Mouse (Mus musculus) C2C12 (cell line): ENCODE data around the gene Klf11. TPM values are rescaled to one million over a fixed set of nuclear protein-coding genes. Genes with fewer than 3 reads are reported as not detected.

Experiments used
- H3K27me3 ChIP-seq: one replicate; pipeline ENCODE4 v1.6.1; 2011; ENCODE audit not compliant: control insufficient read depth, insufficient read depth, insufficient read length
- H3K36me3 ChIP-seq: one replicate; pipeline ENCODE4 v1.6.1; 2011; ENCODE audit not compliant: control insufficient read depth, insufficient read depth
- H3K4me3 ChIP-seq: one replicate; pipeline ENCODE4 v1.5.1; 2011; ENCODE audit warnings: mild to moderate bottlenecking, control low read depth; ENCODE audit not compliant: poor library complexity, insufficient read depth, severe bottlenecking
- H3K79me2 ChIP-seq: one replicate; pipeline ENCODE4 v1.6.1; 2011; ENCODE audit not compliant: control insufficient read depth, insufficient read depth
- H3K79me3 ChIP-seq: one replicate; pipeline ENCODE4 v1.6.1; 2011; ENCODE audit warnings: low read depth, control low read depth
- H3ac ChIP-seq: one replicate; pipeline ENCODE3; 2011; ENCODE audit warnings: low read depth; ENCODE audit not compliant: control insufficient read depth, insufficient read length
- CEBPB ChIP-seq: IDR thresholded peaks from one replicate; pipeline ENCODE4 v1.6.1; 2011; ENCODE audit warnings: low read depth, mild to moderate bottlenecking, control low read depth, moderate library complexity
- CTCF ChIP-seq: IDR thresholded peaks from one replicate; pipeline ENCODE4 v1.5.1; 2011; ENCODE audit not compliant: control insufficient read depth, insufficient read depth, insufficient read length
- FOSL1 ChIP-seq: IDR thresholded peaks from one replicate; pipeline ENCODE4 v1.8.0; 2011; ENCODE audit warnings: mild to moderate bottlenecking, low read length; ENCODE audit not compliant: poor library complexity, insufficient read depth, severe bottlenecking
- MAX ChIP-seq: IDR thresholded peaks from one replicate; pipeline ENCODE4 v1.6.1; 2011; ENCODE audit warnings: mild to moderate bottlenecking, control low read depth
- MYOD1 ChIP-seq: IDR thresholded peaks from one replicate; pipeline ENCODE4 v1.6.1; 2011; ENCODE audit warnings: low read depth; ENCODE audit not compliant: control insufficient read depth, insufficient read length
- MYOG ChIP-seq: IDR thresholded peaks from one replicate; pipeline ENCODE4 v1.6.1; 2011; ENCODE audit not compliant: control insufficient read depth, insufficient read length; ENCODE audit errors: extremely low read depth
- USF1 ChIP-seq: IDR thresholded peaks from one replicate; pipeline ENCODE4 v1.6.1; 2011; ENCODE audit warnings: low read depth, mild to moderate bottlenecking, control low read depth, moderate library complexity
- polyA plus RNA-seq: library from polyadenylated mRNA; unstranded; fragments of >200 nt; fragmentation: generic; extraction: Trizol; gene quantifications from one replicate; pipeline ENCODE4 v1.2.1, GENCODE M21; 2012; ENCODE audit warnings: missing spikeins

Gene Klf11
- polyA plus RNA-seq, 1 experiment, result 3.9 TPM

GRCm38 (mm10) chr12:24680492-24681285 is 29.6 kb downstream of the Klf11 start:
- H3K79me2 ChIP-seq, result no peaks in the 10 kb centered on the region
- H3K27me3 ChIP-seq, result peaks cover 7% of the 10 kb centered on the region
- H3K4me3 ChIP-seq, result peak overlapping the region; percentile 11
- peak overlapping the region; percentile 57 for H3ac ChIP-seq
- H3K79me3 ChIP-seq, result no peaks in the 10 kb centered on the region
- TF ChIP-seq CTCF (peak; percentile 20), MYOD1 (no peak)
- no peaks in the 10 kb centered on the region for H3K36me3 ChIP-seq

GRCm38 (mm10) chr12:24681286-24682023 is 30.4 kb downstream of the Klf11 start, which contains the start of gene Cys1:
Cys1 (minus strand) TSS chr12:24681813.
- TF ChIP-seq MYOD1 (no peak), FOSL1 (no peak), CTCF (no peak), MAX (no peak), CEBPB (no peak), MYOG (no peak), USF1 (no peak)
- Histone ChIP-seq H3K4me3 (peak within 1 kb of the TSS; percentile 11), H3K27me3 (peaks cover 13% of the 10 kb centered on the region)

GRCm38 (mm10) chr12:24682563-24682962 is 31.5 kb downstream of the Klf11 start:
- peaks cover 13% of the 10 kb centered on the region for H3K27me3 ChIP-seq
- no peaks in the 10 kb centered on the region for H3K79me2 ChIP-seq
- no peaks in the 10 kb centered on the region for H3K36me3 ChIP-seq
- TF ChIP-seq FOSL1 (no peak), CTCF (no peak), USF1 (no peak), MYOD1 (no peak), CEBPB (no peak), MYOG (no peak), MAX (no peak)
- no peaks in the 10 kb centered on the region for H3K79me3 ChIP-seq
- no peak overlapping the region for H3ac ChIP-seq
- no peak overlapping the region for H3K4me3 ChIP-seq

More at GRCm38 (mm10) chr12:24681286-24682023, 30.4 kb downstream of the Klf11 start, which contains the start of gene Cys1:
- Histone ChIP-seq H3K36me3 (no peaks in the 10 kb centered on the region), H3K79me2 (no peaks in the 10 kb centered on the region), H3ac (peak within 1 kb of the TSS; percentile 57), H3K79me3 (no peaks in the 10 kb centered on the region)

- Histone ChIP-seq H3K27me3 (peaks cover 13% of the 10 kb centered on the region), H3K79me3 (no peaks in the 10 kb centered on the region), H3K79me2 (no peaks in the 10 kb centered on the region), H3K36me3 (no peaks in the 10 kb centered on the region), H3K4me3 (no peak overlapping the region), H3ac (no peak overlapping the region)
- TF ChIP-seq MYOG (no peak), MAX (no peak), MYOD1 (no peak), FOSL1 (no peak)
These were observed 32.4 kb downstream of the Klf11 start for GRCm38 (mm10) chr12:24683461-24683860.

DNA sequence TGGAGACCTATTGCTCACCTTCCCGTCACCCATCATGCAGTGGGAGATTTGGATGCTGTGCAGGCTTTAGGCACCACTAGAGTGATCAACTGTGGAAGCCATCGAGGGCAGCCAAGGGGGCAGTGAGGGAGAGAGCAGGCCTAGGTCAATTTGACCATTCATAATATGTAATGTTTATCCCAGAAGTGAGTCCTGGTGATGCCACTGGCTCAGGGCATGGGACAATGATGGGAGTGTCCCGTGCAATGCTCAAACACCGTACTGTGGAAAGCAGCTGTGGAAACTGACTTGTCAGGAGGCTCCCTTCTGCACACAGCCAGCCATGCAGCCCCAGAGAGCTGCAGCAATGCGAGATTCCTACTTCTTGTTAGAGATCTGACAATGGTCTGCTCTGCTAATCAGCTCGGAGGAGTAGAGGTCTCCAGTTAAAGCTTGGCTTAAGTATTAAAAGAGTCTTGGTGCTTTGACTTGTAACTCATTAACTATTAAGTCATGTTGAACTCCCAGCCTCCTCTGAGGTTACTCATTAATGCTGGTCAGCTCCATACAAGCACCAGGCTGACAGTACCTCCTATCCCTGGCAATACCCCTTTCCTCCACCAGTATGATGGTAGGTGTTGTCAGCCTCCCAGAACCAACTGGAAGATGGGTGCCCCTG is 35.1 kb downstream of the Klf11 start:
- no peaks in the 10 kb centered on the region for H3K79me2 ChIP-seq
- no peak for TF ChIP-seq MYOD1
- no peak for TF ChIP-seq CTCF
- TF ChIP-seq CEBPB, result no peak
- TF ChIP-seq FOSL1, result no peak
- TF ChIP-seq USF1, result no peak
- TF ChIP-seq MAX, result no peak
- no peak for TF ChIP-seq MYOG
- H3K79me3 ChIP-seq, result no peaks in the 10 kb centered on the region
- peaks cover 12% of the 10 kb centered on the region for H3K27me3 ChIP-seq
- no peak overlapping the region for H3ac ChIP-seq
- H3K36me3 ChIP-seq, result no peaks in the 10 kb centered on the region
- no peak overlapping the region for H3K4me3 ChIP-seq
